Mouse (Mus musculus) limb, embryonic 12.5 days (tissue): ENCODE data around the gene Tcirg1. TPM values are rescaled to one million over a fixed set of nuclear protein-coding genes. Genes with fewer than 3 reads are reported as not detected.

Experiments used
- ATAC-seq: fragments of 200-750 bp; cut with Nextera tagmentation; 2 replicates; pipeline ENCODE4 v1.8.0; 2017; ENCODE audit warnings: low read depth, moderate TSS enrichment; ENCODE audit not compliant: insufficient number of reproducible peaks, insufficient read depth, low FRiP score, low TSS enrichment
- H3K27ac ChIP-seq: fragments of 300-500 bp; sonication (generic); 2 replicates; pipeline ENCODE4 v1.5.1; 2016; ENCODE audit warnings: mild to moderate bottlenecking, moderate library complexity
- H3K27me3 ChIP-seq: fragments of 300-500 bp; sonication (generic); 2 replicates; pipeline ENCODE4 v1.6.1; 2016; ENCODE audit warnings: mild to moderate bottlenecking, moderate library complexity
- H3K36me3 ChIP-seq: fragments of 300-500 bp; sonication (generic); 2 replicates; pipeline ENCODE4 v1.6.1; 2016; ENCODE audit warnings: mild to moderate bottlenecking, moderate library complexity
- H3K4me1 ChIP-seq: fragments of 300-500 bp; sonication (generic); replicated peaks from 2 replicates; pipeline ENCODE4 v1.6.1; 2016
- H3K4me2 ChIP-seq: fragments of 300-500 bp; sonication (generic); 2 replicates; pipeline ENCODE4 v1.6.1; 2016; ENCODE audit warnings: mild to moderate bottlenecking, moderate library complexity
- H3K4me3 ChIP-seq: fragments of 300-500 bp; sonication (generic); replicated peaks from 2 replicates; pipeline ENCODE4 v1.5.1; 2016; ENCODE audit warnings: mild to moderate bottlenecking
- H3K9ac ChIP-seq: fragments of 300-500 bp; sonication (generic); replicated peaks from 2 replicates; pipeline ENCODE4 v1.6.1; 2016; ENCODE audit warnings: mild to moderate bottlenecking, moderate library complexity
- H3K9me3 ChIP-seq: fragments of 300-500 bp; sonication (generic); 2 replicates; pipeline ENCODE4 v1.6.1; 2016; ENCODE audit warnings: mild to moderate bottlenecking, moderate library complexity
- WGBS: fragments of 180-500 bp; shearing (Covaris S2); methylation state at CpG from one replicate; pipeline ENCODE4 v1.1.7; 2016; 5-methylcytosine and 5-hydroxymethylcytosine counted together
- polyA plus RNA-seq: library from polyadenylated mRNA; unstranded; fragments of >200 nt; fragmentation: Nextera tagmentation; extraction: Ambion mirVana; gene quantifications from 2 replicates; pipeline ENCODE4 v1.2.1, GENCODE M21; 2016

Tcirg1 gene
- polyA plus RNA-seq, 1 experiment from 2014 or later = 47.0 TPM

DNA sequence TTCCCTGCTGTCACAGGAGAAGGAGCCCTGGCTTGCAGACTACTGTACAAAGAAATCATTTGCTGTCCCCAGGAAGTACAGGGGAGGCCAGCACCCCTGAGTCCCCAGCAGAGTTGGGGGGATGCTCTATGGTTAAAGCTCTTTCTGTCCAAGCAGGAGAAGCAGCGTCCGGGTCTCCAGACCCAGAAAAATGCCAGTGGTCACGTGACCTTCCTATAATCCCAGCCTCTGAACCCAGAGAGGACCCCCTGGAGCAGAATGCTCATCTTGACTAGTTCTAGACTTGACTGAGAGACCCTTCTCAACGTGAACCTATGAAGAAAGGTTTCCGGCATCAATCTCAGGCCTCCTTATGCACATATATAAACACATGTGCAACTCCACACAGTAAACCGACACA lies 18.9 kb upstream of the Tcirg1 start:
- H3K27ac ChIP-seq = no peak overlapping the region
- 82% methylated on average over 6 of the region's 6 CpGs for WGBS

DNA sequence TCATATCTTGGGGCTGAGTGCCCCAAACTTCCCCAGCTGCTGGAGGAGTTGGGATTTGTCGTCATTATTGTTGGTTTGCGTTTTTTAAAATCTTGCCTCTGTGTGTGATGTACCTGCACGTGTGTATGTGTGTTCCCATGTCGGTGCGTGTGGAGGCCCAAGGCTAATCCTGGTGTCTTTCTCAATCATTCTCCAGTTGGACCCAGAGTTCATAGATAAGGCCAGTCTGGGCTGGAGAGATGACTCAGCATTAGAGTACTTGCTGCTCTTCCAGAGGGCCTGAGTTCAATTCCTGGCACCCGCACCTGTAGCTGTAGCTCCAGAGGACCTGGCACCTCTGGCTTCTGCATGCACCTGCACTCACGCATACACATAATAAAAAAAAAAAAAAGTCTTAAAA lies 17.9 kb upstream of the Tcirg1 start:
- no peak overlapping the region for H3K4me3 ChIP-seq
- H3K4me1 ChIP-seq = peaks cover 7% of the 10 kb centered on the region
- H3K27me3 ChIP-seq = no peaks in the 10 kb centered on the region
- no peak overlapping the region for H3K27ac ChIP-seq
- H3K4me2 ChIP-seq = no peak overlapping the region
- no peaks in the 10 kb centered on the region for H3K9me3 ChIP-seq
- no peak for ATAC-seq
- 93% methylated on average over 7 of the region's 7 CpGs for WGBS
- H3K36me3 ChIP-seq = no peaks in the 10 kb centered on the region
- H3K9ac ChIP-seq = no peak overlapping the region

More for the DNA sequence above, 18.9 kb upstream of the Tcirg1 start:
- Histone ChIP-seq H3K9me3 (no peaks in the 10 kb centered on the region), H3K4me1 (peaks cover 7% of the 10 kb centered on the region), H3K36me3 (no peaks in the 10 kb centered on the region), H3K9ac (no peak overlapping the region), H3K27me3 (no peaks in the 10 kb centered on the region), H3K4me3 (no peak overlapping the region), H3K4me2 (no peak overlapping the region)
- ATAC-seq = no peak

- H3K36me3 ChIP-seq = no peaks in the 10 kb centered on the region
- H3K4me2 ChIP-seq = no peak overlapping the region
- H3K4me3 ChIP-seq = no peak overlapping the region
- no peaks in the 10 kb centered on the region for H3K27me3 ChIP-seq
- ATAC-seq = no peak
- H3K27ac ChIP-seq = peak overlapping the region; percentile 13; the same call in 1 of the 2 replicates
- WGBS = 83% methylated on average over 8 of the region's 8 CpGs
- no peak overlapping the region for H3K9ac ChIP-seq
- H3K4me1 ChIP-seq = peaks cover 1% of the 10 kb centered on the region
- H3K9me3 ChIP-seq = no peaks in the 10 kb centered on the region
Measured at GRCm38 (mm10) chr19:3924190-3924589, 17.3 kb upstream of the Tcirg1 start.

- H3K36me3 ChIP-seq = no peaks in the 10 kb centered on the region
- no peaks in the 10 kb centered on the region for H3K9me3 ChIP-seq
- no peak overlapping the region for H3K9ac ChIP-seq
- H3K4me2 ChIP-seq = no peak overlapping the region
- 58% methylated on average over 13 of the region's 13 CpGs for WGBS
- ATAC-seq = peak; percentile 24; the same call in 1 of the 2 replicates
- no peaks in the 10 kb centered on the region for H3K27me3 ChIP-seq
- no peaks in the 10 kb centered on the region; the same call in 1 of the 2 replicates for H3K4me1 ChIP-seq
- H3K27ac ChIP-seq = peak overlapping the region; percentile 35; the same call in 1 of the 2 replicates
- no peak overlapping the region for H3K4me3 ChIP-seq
Measured at GRCm38 (mm10) chr19:3923586-3923985, 16.7 kb upstream of the Tcirg1 start.

- Histone ChIP-seq H3K9me3 (no peaks in the 10 kb centered on the region), H3K4me2 (no peak overlapping the region), H3K4me1 (no peaks in the 10 kb centered on the region; the same call in 1 of the 2 replicates), H3K27me3 (no peaks in the 10 kb centered on the region), H3K9ac (no peak overlapping the region), H3K4me3 (no peak overlapping the region), H3K27ac (peak overlapping the region; percentile 35; the same call in 1 of the 2 replicates), H3K36me3 (no peaks in the 10 kb centered on the region)
- WGBS = 53% methylated on average over 10 of the region's 10 CpGs
- ATAC-seq = no peak
Measured at GRCm38 (mm10) chr19:3922661-3923371, 15.9 kb upstream of the Tcirg1 start.

DNA sequence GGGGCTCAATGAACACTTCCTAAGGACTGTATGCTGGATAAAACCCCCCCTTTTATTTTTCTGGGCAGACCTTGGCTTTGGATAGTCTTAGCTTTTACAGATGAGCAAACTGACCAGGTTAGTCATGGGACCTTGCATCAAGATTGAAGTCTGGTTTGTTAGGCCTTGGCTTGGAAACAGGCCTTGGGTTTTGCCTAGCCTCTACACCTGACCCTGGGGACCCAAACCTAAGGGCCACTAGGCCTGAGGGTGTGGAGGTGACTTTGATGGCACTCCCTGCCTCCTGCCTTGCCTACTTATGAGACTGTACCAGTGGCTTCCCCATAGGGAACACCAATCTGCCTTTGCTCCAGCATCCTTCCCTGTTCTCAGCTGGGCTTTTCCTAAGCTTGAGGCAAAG lies 13.0 kb upstream of the Tcirg1 start:
- Histone ChIP-seq H3K9ac (no peak overlapping the region), H3K4me1 (no peaks in the 10 kb centered on the region; the same call in 1 of the 2 replicates), H3K27ac (no peak overlapping the region), H3K4me2 (no peak overlapping the region), H3K4me3 (no peak overlapping the region), H3K9me3 (no peaks in the 10 kb centered on the region), H3K27me3 (no peaks in the 10 kb centered on the region), H3K36me3 (no peaks in the 10 kb centered on the region)
- ATAC-seq = no peak

- Histone ChIP-seq H3K4me3 (no peak overlapping the region), H3K9me3 (no peaks in the 10 kb centered on the region), H3K4me1 (peaks cover 14% of the 10 kb centered on the region), H3K4me2 (no peak overlapping the region), H3K27me3 (no peaks in the 10 kb centered on the region), H3K36me3 (no peaks in the 10 kb centered on the region), H3K27ac (no peak overlapping the region), H3K9ac (no peak overlapping the region)
- 81% methylated on average over 11 of the region's 11 CpGs for WGBS
- no peak for ATAC-seq
Measured at GRCm38 (mm10) chr19:3916727-3917126, 9.8 kb upstream of the Tcirg1 start.

DNA sequence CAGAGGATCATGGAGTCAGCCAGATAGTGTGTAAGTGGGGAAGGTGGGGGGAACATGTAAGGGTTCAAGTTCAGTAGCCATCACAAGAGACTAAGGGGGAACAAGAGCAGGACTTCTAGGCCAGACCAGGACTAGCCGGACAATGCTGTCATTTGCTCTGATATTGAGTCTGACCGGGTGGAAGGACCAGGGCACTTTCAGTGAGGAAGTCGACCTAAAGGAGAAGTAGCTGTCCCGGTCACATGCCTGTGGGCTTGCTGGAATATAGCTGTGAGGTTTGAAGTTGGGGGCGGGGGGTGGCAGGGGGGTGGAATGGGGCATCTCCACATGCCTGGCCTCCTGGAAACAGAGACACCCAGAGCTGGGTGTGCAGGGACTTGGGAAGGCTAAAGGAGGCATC lies 7.6 kb upstream of the Tcirg1 start:
- no peak overlapping the region for H3K9ac ChIP-seq
- H3K4me3 ChIP-seq = no peak overlapping the region
- no peaks in the 10 kb centered on the region for H3K27me3 ChIP-seq
- ATAC-seq = no peak
- 91% methylated on average over 5 of the region's 5 CpGs for WGBS
- peaks cover 19% of the 10 kb centered on the region for H3K36me3 ChIP-seq
- H3K4me2 ChIP-seq = no peak overlapping the region
- H3K4me1 ChIP-seq = peaks cover 16% of the 10 kb centered on the region
- H3K9me3 ChIP-seq = no peaks in the 10 kb centered on the region
- H3K27ac ChIP-seq = no peak overlapping the region

- Histone ChIP-seq H3K27me3 (no peaks in the 10 kb centered on the region), H3K27ac (no peak overlapping the region), H3K9ac (peak overlapping the region; percentile 59; the same call in 1 of the 2 replicates), H3K4me1 (peaks cover 16% of the 10 kb centered on the region), H3K4me2 (peak overlapping the region; percentile 60), H3K36me3 (peaks cover 28% of the 10 kb centered on the region), H3K9me3 (no peaks in the 10 kb centered on the region), H3K4me3 (peak overlapping the region; percentile 62)
- 86% methylated on average over 8 of the region's 8 CpGs for WGBS
- ATAC-seq = no peak
Measured at GRCm38 (mm10) chr19:3913692-3914091, 6.8 kb upstream of the Tcirg1 start.

GRCm38 (mm10) chr19:3912337-3913204 lies 5.6 kb upstream of the Tcirg1 start, which contains the start of gene Ndufs8:
Gene Ndufs8, minus strand, starts transcription at chr19:3912774.
- Histone ChIP-seq H3K4me2 (peak within 1 kb of the TSS; percentile 69), H3K4me3 (peak within 1 kb of the TSS; percentile 62), H3K9me3 (no peaks in the 10 kb centered on the region), H3K36me3 (peaks cover 37% of the 10 kb centered on the region), H3K27ac (peak within 1 kb of the TSS; percentile 77), H3K4me1 (peaks cover 21% of the 10 kb centered on the region), H3K27me3 (no peaks in the 10 kb centered on the region), H3K9ac (peak within 1 kb of the TSS; percentile 67)
- peak; percentile 97 for ATAC-seq
- WGBS = under 1% methylated on average over 43 of the region's 43 CpGs

DNA sequence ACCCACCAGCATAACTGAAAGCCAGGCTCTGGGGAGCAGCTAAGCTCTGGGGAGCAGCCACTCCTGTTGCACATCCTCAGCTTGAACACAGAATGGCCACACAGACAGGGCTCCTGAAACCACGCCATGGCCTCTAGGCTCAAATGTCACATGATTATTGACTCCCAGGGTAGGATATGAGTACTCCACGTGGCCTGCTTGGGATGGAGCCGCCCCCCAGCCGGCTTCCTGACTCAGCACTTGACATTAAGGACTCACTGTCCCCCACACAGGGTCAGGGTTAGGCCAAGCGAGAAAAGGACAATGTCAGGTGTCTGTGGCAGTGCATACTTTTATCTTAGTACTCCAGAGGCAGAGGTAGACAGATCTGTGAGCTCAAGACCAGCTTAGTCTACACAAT lies 3.3 kb upstream of the Tcirg1 start:
- no peak overlapping the region for H3K4me2 ChIP-seq
- no peak overlapping the region for H3K9ac ChIP-seq
- no peaks in the 10 kb centered on the region for H3K27me3 ChIP-seq
- no peak for ATAC-seq
- H3K27ac ChIP-seq = no peak overlapping the region
- peaks cover 40% of the 10 kb centered on the region for H3K4me1 ChIP-seq
- WGBS = 87% methylated on average over 5 of the region's 5 CpGs
- H3K9me3 ChIP-seq = no peaks in the 10 kb centered on the region
- no peak overlapping the region for H3K4me3 ChIP-seq
- H3K36me3 ChIP-seq = peaks cover 37% of the 10 kb centered on the region
